8 mouse cellular contexts compared by ENCODE assay signal in genomic region chr15:81836966-81837920, GRCm38 (mm10). TPM values are rescaled to one million over a fixed set of nuclear protein-coding genes. Genes with fewer than 3 reads are reported as not detected.
DNase-seq lines count a peak whose midpoint lies in the region; ATAC-seq and TF ChIP-seq lines count a peak whose summit lies in the region.

No protein-coding gene starts in this region.

- ATAC-seq in heart, embryonic 11.5 days (replicated peaks; ENCODE audit: insufficient number of reproducible peaks, low FRiP score, low TSS enrichment), result no peak
- ATAC-seq in embryonic facial prominence, embryonic 14.5 days (ENCODE audit: low read depth), result no peak

- no peak for TF ChIP-seq RAD21 in MEL (IDR thresholded peaks at IDR 0.05; ENCODE audit: low read depth, low read length)

- peak overlapping the region; percentile 28 for H3K4me3 ChIP-seq in heart, embryonic 11.5 days (ENCODE audit: low read depth, low read length)
- peak overlapping the region; percentile 75 to 78; a peak in 3 of 4 replicates for H3K4me3 ChIP-seq in MEL (ENCODE audit: control insufficient read depth in 1 of 2, insufficient read depth in 1 of 2, low read depth in 2 of 2, low read length in 2 of 2)
- no peak overlapping the region for H3K4me3 ChIP-seq in embryonic facial prominence, embryonic 14.5 days (ENCODE audit: low read depth, low read length)

- no peaks in the 10 kb centered on the region for H3K36me3 ChIP-seq in heart, embryonic 11.5 days (ENCODE audit: control insufficient read depth, insufficient read depth, low read length)
- H3K36me3 ChIP-seq in MEL (ENCODE audit: control insufficient read depth in 1 of 2, insufficient read depth in 2 of 2, low read length in 2 of 2), result peaks cover 0 to 3% of the 10 kb centered on the region in 2 experiments; a peak in 1 of 4 replicates
- H3K36me3 ChIP-seq in embryonic facial prominence, embryonic 14.5 days (ENCODE audit: control insufficient read depth, insufficient read depth, low read length), result no peaks in the 10 kb centered on the region

- intact Hi-C loops in heart, postnatal 10 days (cut with DNase I), result no loop called here

- no peak overlapping the region for H3K9ac ChIP-seq in heart, embryonic 11.5 days (ENCODE audit: low read depth, low read length)
- H3K9ac ChIP-seq in MEL (ENCODE audit: control insufficient read depth, low read depth, low read length, poor library complexity, severe bottlenecking), result peak overlapping the region; percentile 72
- no peak overlapping the region for H3K9ac ChIP-seq in embryonic facial prominence, embryonic 14.5 days (ENCODE audit: low read depth, low read length)

- no peak for DNase-seq in heart, postnatal 10 days
- peak; percentile 49 for DNase-seq in MEL (ENCODE audit: low read depth, low spot score)
- DNase-seq in embryonic facial prominence, embryonic 14.5 days (ENCODE audit: low spot score), result no peak
- peak; percentile 70 to 74 for DNase-seq in kidney, postnatal 36 days
- no peak for DNase-seq in layer of hippocampus, postnatal 25 days (ENCODE audit: extremely low spot score in 1 of 2, low spot score in 1 of 2)
- DNase-seq in spleen, postnatal 14 days (ENCODE audit: low spot score in 2 of 2), result no peak
- DNase-seq in embryo, embryonic 11 days, result no peak

- no peaks in the 10 kb centered on the region for H3K9me3 ChIP-seq in heart, embryonic 11.5 days (replicated peaks; ENCODE audit: control insufficient read depth, low read length)
- no peaks in the 10 kb centered on the region for H3K9me3 ChIP-seq in MEL (replicated peaks; ENCODE audit: insufficient read depth, low read length)
- H3K9me3 ChIP-seq in embryonic facial prominence, embryonic 14.5 days (ENCODE audit: control insufficient read depth, low read length), result no peaks in the 10 kb centered on the region

- no peaks in the 10 kb centered on the region; the same call in 1 of the 2 replicates for H3K79me2 ChIP-seq in MEL (ENCODE audit: control insufficient read depth, insufficient read depth, low read length, poor library complexity)

- no peaks in the 10 kb centered on the region for H3K27me3 ChIP-seq in heart, embryonic 11.5 days (ENCODE audit: control insufficient read depth, insufficient read depth, low read length)
- no peaks in the 10 kb centered on the region for H3K27me3 ChIP-seq in MEL (ENCODE audit: control insufficient read depth in 1 of 2, insufficient read depth in 2 of 2, low read length in 2 of 2)
- H3K27me3 ChIP-seq in embryonic facial prominence, embryonic 14.5 days (replicated peaks; ENCODE audit: control insufficient read depth, insufficient read depth, low read length), result no peaks in the 10 kb centered on the region

- TF ChIP-seq EP300 in MEL (IDR thresholded peaks at IDR 0.05; ENCODE audit: low read depth in 1 of 2, low read length in 2 of 2), result no peak

- peak overlapping the region; percentile 64 for H3K4me2 ChIP-seq in heart, embryonic 11.5 days
- peak overlapping the region; percentile 69 for H3K4me2 ChIP-seq in embryonic facial prominence, embryonic 14.5 days (ENCODE audit: low read depth, low read length)

- WGBS in heart, embryonic 11.5 days (ENCODE audit: insufficient replicate concordance), result 54% methylated on average over 7 of the region's 7 CpGs
- WGBS in embryonic facial prominence, embryonic 14.5 days, result 43% methylated on average over 7 of the region's 7 CpGs

- peaks cover 9% of the 10 kb centered on the region; the same call in 1 of the 2 replicates for H3K4me1 ChIP-seq in heart, embryonic 11.5 days (ENCODE audit: control insufficient read depth, insufficient read depth, low read length)
- H3K4me1 ChIP-seq in MEL (ENCODE audit: control insufficient read depth in 1 of 2, insufficient read depth in 2 of 2, low read length in 2 of 2), result peaks cover 17 to 25% of the 10 kb centered on the region in 2 experiments
- H3K4me1 ChIP-seq in embryonic facial prominence, embryonic 14.5 days (ENCODE audit: control insufficient read depth, insufficient read depth, low read length), result peaks cover 18% of the 10 kb centered on the region

- TF ChIP-seq POLR2A in MEL (IDR thresholded peaks at IDR 0.05; ENCODE audit: control insufficient read depth in 1 of 2, insufficient read depth in 1 of 2, low read depth in 1 of 2, low read length in 2 of 2, poor library complexity in 1 of 2), result no peak

- TF ChIP-seq CTCF in MEL (IDR thresholded peaks at IDR 0.05 in 2 of 3, conservative IDR thresholded peaks at IDR 0.05 in 1 of 3; ENCODE audit: control insufficient read depth in 1 of 3, insufficient read depth in 1 of 3, low read depth in 2 of 3, low read length in 3 of 3, poor library complexity in 1 of 3, severe bottlenecking in 1 of 3), result no peak

- H3K27ac ChIP-seq in heart, embryonic 11.5 days (ENCODE audit: low read depth, low read length), result 0 out of 2 replicates have a peak overlapping the region, but pooled peaks have one; percentile 38
- H3K27ac ChIP-seq in MEL (ENCODE audit: control insufficient read depth, low read depth, low read length), result peak overlapping the region; percentile 20; the same call in 1 of the 2 replicates
- H3K27ac ChIP-seq in embryonic facial prominence, embryonic 14.5 days (replicated peaks; ENCODE audit: low read depth, low read length), result peak overlapping the region; percentile 71; the same call in 1 of the 2 replicates

TF ChIP-seq in MEL, 35 proteins besides CTCF, POLR2A, EP300 and RAD21:
- TF ChIP-seq MXI1 (IDR thresholded peaks at IDR 0.05; ENCODE audit: low read depth, low read length) (peak; percentile 17; the same call in 1 of the 2 replicates), ZKSCAN1 (IDR thresholded peaks at IDR 0.05; ENCODE audit: low read depth, low read length) (no peak)

RNA-seq across cellular contexts. Expression of gene Tob2, which starts 21.4 kb away (rescaled TPM):
- 9.9 and 12.1 TPM in 2 replicates for polyA plus RNA-seq in heart, embryonic 11.5 days (2014; fragmentation: Nextera tagmentation; extraction: Ambion mirVana)
- 10 to 100 TPM; 56.5 to 78.6 TPM for total RNA-seq in heart, postnatal 10 days (2021)
- 21.6 and 23.5 TPM in 2 replicates for total RNA-seq in MEL (2012; rRNA removed)
- 10 to 100 TPM in 1 of 2 experiments, not detected in 1; 20.7 TPM for polyA plus RNA-seq in MEL (2012; ENCODE audit: insufficient read depth in 1 of 2, insufficient read length in 2 of 2, low read depth in 1 of 2, low replicate concordance in 2 of 2, missing spikeins in 1 of 2)
- 23.0 and 26.8 TPM in 2 replicates for polyA plus RNA-seq in embryonic facial prominence, embryonic 14.5 days (2014; fragmentation: Nextera tagmentation; extraction: Ambion mirVana)
- total RNA-seq in layer of hippocampus, postnatal 25 days (2021), result 10 to 100 TPM; 27.7 to 34.1 TPM

RNA-seq across cellular contexts. Expression of gene Phf5a, which starts 34.5 kb away (rescaled TPM):
- polyA plus RNA-seq in heart, embryonic 11.5 days (2014; fragmentation: Nextera tagmentation; extraction: Ambion mirVana), result 119 and 131 TPM in 2 replicates
- 10 to 100 TPM; 51.7 to 56.0 TPM for total RNA-seq in heart, postnatal 10 days (2021)
- 112 and 128 TPM in 2 replicates for total RNA-seq in MEL (2012; rRNA removed)
- 100 to 1,000 TPM in 1 of 2 experiments, not detected in 1; 164 TPM for polyA plus RNA-seq in MEL (2012; ENCODE audit: insufficient read depth in 1 of 2, insufficient read length in 2 of 2, low read depth in 1 of 2, low replicate concordance in 2 of 2, missing spikeins in 1 of 2)
- 138 and 146 TPM in 2 replicates for polyA plus RNA-seq in embryonic facial prominence, embryonic 14.5 days (2014; fragmentation: Nextera tagmentation; extraction: Ambion mirVana)
- 10 to 100 TPM; 32.6 to 40.0 TPM for total RNA-seq in layer of hippocampus, postnatal 25 days (2021)

RNA-seq across cellular contexts. Expression of gene Aco2, which starts 34.9 kb away (rescaled TPM):
- 398 and 483 TPM in 2 replicates for polyA plus RNA-seq in heart, embryonic 11.5 days (2014; fragmentation: Nextera tagmentation; extraction: Ambion mirVana)
- total RNA-seq in heart, postnatal 10 days (2021), result 1,000 to 10,000 TPM; 1,895 to 1,910 TPM
- 241 and 248 TPM in 2 replicates for total RNA-seq in MEL (2012; rRNA removed)
- 1,000 to 10,000 TPM in 1 of 2 experiments, 100 to 1,000 TPM in 1; 447 to 1,242 TPM for polyA plus RNA-seq in MEL (2012; ENCODE audit: insufficient read depth in 1 of 2, insufficient read length in 2 of 2, low read depth in 1 of 2, low replicate concordance in 2 of 2, missing spikeins in 1 of 2)
- polyA plus RNA-seq in embryonic facial prominence, embryonic 14.5 days (2014; fragmentation: Nextera tagmentation; extraction: Ambion mirVana), result 160 and 165 TPM in 2 replicates
- 100 to 1,000 TPM; 475 to 495 TPM for total RNA-seq in layer of hippocampus, postnatal 25 days (2021)

RNA-seq across cellular contexts. Expression of gene Tef, which starts 35.0 kb away (rescaled TPM):
- 15.0 and 16.3 TPM in 2 replicates for polyA plus RNA-seq in heart, embryonic 11.5 days (2014; fragmentation: Nextera tagmentation; extraction: Ambion mirVana)
- total RNA-seq in heart, postnatal 10 days (2021), result 10 to 100 TPM; 51.7 to 74.0 TPM
- total RNA-seq in MEL (2012; rRNA removed), result 11.6 and 12.3 TPM in 2 replicates
- polyA plus RNA-seq in MEL (2012; ENCODE audit: insufficient read depth in 1 of 2, insufficient read length in 2 of 2, low read depth in 1 of 2, low replicate concordance in 2 of 2, missing spikeins in 1 of 2), result 10 to 100 TPM in 1 of 2 experiments, not detected in 1; 21.7 TPM
- polyA plus RNA-seq in embryonic facial prominence, embryonic 14.5 days (2014; fragmentation: Nextera tagmentation; extraction: Ambion mirVana), result 25.5 and 29.3 TPM in 2 replicates
- total RNA-seq in layer of hippocampus, postnatal 25 days (2021), result 100 to 1,000 TPM; 237 to 266 TPM

Comparison
In these comparisons a context has a peak if more than half of its experiments do, and no peak if none do; other contexts are left out.
1. H3K27ac ChIP-seq: peak in every context shown above with its lines; median percentile 71 in embryonic facial prominence, embryonic 14.5 days; 38 in heart, embryonic 11.5 days; 20 in MEL.
2. DNase-seq: peak in MEL (single experiment) and kidney, postnatal 36 days (2 of 2); none in heart, postnatal 10 days (0 of 2), embryonic facial prominence, embryonic 14.5 days (single experiment), layer of hippocampus, postnatal 25 days (0 of 2), spleen, postnatal 14 days (0 of 2) and embryo, embryonic 11 days (single experiment).